Mouse (Mus musculus) cerebral cortex, adult 2 months (tissue): Measurements from ENCODE around the gene Pmepa1.

ENCODE experiments used
- WGBS: fragments of 180-500 bp; shearing (Covaris S2); methylation state at CpG from one replicate; pipeline ENCODE4 v1.1.7; 2018; 5-methylcytosine and 5-hydroxymethylcytosine counted together

Gene Pmepa1

DNA sequence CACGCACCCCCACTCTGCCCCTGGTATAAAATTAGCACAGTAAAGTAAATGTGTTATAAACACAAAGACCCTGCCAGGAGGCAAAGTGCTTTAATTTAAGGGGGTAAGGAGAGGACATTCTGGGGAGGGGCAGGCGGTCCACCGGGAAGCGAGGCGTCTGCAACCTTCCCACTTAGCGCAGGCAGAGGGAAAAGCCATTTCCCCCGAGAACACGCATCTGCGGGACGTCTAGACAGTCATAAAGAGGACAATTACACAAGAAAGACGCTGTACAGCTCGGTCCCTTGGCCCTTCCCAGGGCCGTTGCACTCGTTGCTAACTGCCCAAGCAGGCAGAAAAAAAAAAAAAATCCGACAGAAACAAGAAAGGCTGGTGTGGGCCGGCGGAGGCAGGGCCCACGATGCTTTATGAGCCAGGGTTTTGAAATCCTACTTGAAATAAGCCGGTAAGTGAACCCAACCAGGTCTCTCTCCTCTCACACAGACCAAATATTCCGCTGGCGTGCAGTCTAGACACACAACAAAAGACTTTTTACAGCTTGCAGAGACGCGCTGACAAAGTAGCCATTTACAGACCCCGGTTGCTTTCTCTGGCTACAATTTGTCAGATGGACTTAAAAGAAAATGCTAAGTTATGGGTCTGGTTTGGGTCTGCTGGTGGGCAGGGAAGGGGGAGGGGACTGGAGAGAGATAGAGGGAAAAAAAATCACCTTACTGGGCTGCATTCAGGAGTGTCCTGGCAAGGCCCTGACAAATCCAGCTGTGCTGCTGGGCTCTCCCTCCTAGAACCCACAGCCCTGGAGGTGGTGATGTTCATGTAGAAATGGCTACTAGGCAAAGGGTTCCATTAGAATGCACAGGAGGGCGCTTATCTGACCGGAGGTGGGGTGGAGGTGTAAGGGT is 22.3 kb downstream of the Pmepa1 start:
- WGBS = 35% methylated on average over 26 of the region's 26 CpGs

DNA sequence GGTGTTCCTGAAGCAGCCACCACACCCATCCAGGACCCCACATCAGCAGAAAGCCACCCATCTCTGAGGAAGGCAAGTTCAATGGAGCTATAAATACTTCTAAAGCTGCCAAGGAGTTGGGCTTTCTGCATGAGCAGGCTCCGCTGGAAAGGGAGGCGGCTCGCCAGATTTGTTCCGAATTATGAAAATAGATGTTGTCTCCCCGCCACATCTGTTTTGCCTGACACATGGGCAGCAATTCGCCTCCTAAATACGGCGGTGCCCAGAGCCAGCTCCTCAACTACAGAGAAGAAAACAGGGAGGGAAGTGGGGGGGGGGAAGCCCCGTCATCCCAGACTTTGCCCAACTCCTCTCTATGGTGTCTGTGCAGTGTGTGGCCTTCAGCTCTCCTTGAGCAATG is 24.7 kb downstream of the Pmepa1 start:
- WGBS = 20% methylated on average over 9 of the region's 9 CpGs

DNA sequence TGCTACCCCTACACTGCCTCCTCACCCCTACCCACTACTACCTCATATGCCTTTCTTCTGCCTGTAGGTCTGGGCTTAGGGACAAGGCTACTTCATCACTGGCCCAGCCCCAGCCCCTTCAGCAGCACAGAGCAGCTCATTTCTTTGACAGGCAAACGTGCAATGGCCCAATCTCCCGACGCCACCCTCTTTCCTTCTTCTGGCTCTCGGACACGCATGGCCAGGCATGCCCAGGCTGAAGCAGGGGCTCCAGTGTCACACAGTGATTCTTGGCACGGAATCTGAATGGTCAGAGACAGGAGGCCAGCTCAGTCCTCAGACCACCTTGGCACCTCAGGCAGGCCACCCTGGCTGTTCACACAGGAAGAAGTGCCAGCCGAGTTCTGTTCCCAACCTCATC is 25.2 kb downstream of the Pmepa1 start:
- 44% methylated on average over 7 of the region's 7 CpGs for WGBS

DNA sequence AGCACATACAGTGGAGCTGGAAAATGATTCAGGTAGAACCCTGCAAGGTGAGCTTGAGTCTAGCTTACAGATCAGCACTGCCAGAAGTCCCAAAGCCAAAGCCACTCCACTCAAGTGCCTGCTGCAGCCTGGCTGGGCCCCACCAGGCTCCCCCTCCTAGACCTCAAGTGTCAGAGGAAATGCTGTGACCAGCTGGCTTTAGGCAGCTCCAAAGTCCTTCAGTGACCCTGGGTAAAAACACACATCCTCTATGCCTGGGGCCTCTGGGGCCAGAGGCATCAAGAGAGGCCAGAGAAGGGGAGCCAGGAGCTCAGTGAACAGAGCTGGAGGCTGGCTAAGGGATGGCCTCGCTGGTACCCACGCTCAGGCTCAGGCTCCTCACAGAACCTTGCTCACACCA is 25.9 kb downstream of the Pmepa1 start:
- 71% methylated on average over 2 of the region's 2 CpGs for WGBS

DNA sequence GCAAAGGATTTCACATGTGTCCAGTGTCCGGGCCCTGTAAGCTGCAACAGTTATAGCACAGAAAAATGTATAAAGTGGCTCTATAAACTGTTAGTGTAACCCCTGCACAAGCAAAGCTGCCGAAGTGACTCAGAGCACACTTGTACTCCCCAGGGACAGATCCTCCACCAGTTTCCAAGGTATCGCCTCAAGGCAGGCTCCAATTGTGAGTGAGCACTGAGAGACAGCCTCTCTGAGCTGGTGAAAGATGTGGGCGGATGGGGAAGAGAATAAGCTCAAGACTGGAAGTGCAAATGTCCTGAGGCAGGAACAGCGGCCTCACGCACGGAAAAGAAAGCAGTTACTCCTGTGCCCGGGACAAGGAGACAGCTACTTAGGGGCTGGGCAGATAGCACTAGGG is 26.4 kb downstream of the Pmepa1 start:
- 50% methylated on average over 8 of the region's 8 CpGs for WGBS

DNA sequence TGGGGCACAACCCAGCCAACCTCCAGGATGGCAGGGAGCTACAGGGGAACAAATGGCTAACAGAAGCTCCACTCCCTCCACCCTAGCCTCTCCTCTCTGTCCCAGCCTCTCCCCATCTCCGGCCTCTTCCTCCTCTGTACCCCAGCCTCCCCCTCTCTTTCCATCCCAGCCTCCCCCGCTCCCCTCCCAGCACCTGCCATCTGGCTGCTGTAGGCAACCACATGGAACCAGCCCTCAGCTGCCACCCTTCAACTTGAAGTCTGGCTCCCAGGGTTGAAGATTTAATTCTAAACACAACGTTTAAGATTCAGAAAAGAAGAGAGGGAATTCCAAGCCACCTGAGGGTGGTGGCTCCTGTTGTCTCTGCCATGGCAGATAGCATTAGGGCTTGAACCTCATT is 26.9 kb downstream of the Pmepa1 start:
- 27% methylated on average over 3 of the region's 3 CpGs for WGBS

DNA sequence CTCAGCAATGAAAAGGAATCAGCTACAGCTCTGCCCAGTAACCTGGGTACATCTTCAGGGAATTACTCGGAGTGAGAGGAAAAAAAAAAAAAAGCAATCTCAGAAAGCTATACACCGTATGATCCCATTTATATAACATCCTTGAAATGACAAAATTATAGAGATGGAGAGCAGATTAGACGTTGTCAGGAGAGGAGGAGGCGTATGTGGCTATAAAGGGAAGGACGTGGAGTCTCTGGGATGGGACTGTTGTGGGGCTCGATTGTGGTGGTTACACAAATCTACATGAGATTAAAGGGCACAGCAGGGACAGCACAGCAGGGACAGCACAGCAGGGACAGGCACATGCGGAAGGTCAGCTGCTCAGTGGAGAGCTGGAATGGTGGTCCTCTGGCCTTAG is 27.5 kb downstream of the Pmepa1 start:
- WGBS = 51% methylated on average over 7 of the region's 7 CpGs

DNA sequence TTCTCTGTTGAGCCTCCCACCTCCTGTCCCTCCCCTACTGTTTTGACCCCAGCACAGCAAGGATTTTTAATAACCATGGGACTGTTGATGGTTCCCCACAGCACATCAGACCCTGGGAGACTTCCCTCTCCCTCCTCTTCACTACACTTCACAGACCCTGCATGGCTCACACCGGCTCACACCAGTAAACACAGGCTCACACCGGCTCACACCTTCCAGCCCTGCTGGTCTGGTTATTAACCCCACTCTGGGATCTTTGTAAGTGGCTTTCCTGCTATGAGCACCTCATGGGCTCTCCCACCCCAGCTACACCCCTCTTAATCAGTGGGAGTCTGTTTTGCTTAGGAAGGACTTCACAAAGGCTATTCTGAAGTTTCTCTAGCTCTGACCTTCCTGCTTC is 28.4 kb downstream of the Pmepa1 start:
- 72% methylated on average over 2 of the region's 2 CpGs for WGBS

DNA sequence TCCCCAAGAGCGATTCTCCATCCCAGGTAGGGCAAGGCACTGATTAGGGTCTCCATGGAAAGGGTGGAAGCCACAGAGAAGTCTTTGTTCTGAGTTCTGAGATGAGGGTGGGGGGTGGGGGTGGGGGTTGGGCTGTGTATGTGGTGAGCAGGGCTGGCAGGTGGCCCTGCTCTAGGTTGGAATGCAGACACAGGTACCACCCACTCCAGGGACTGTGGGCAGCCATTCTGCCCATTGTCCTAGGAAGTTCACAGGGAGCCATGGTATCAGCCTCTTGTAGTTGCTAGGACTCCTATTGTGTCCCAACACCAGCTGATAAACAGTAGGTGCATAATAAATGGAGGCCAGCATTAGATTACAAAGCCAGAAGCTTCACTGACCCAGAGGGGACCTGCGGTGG is 29.1 kb downstream of the Pmepa1 start:
- 63% methylated on average over 2 of the region's 2 CpGs for WGBS

DNA sequence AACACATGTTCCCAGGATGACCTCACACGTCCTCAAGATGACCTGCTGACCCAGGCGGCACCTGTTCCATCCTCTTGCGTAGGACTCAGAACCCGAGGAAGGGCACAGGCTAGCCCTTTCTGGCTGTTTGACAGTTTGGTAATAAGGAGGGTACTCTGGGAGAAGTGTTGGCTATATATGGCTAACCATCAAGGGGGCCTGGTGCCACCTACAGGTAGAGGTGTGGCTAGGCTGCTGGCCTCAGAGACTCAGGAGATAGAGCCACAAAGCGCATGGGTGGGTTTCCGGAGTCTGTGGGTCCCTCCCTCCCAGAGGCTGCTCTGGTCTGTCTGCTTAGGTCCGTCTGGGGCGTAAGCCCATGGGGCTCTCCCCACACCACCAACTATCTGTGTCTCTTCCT is 29.6 kb downstream of the Pmepa1 start:
- 89% methylated on average over 8 of the region's 8 CpGs for WGBS

DNA sequence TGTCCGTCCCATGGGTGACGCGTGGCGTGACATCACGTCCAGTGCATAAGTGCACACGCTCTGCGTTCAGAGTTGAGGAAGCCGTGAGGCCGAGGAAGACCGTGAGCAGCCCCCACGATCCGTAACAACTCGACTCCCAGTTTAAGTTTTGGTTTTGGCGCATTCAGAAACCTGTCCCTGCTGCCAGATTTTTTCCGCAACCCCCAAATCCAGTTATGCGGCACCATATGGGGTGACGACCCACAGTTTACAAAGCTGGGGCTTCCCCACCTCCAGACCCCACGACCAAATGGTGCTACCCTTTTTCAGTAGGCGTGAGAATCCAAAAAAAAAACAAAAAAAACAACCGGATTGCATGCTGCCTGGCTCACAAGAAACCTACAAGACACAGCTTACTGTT is 31.1 kb downstream of the Pmepa1 start:
- 54% methylated on average over 20 of the region's 20 CpGs for WGBS

DNA sequence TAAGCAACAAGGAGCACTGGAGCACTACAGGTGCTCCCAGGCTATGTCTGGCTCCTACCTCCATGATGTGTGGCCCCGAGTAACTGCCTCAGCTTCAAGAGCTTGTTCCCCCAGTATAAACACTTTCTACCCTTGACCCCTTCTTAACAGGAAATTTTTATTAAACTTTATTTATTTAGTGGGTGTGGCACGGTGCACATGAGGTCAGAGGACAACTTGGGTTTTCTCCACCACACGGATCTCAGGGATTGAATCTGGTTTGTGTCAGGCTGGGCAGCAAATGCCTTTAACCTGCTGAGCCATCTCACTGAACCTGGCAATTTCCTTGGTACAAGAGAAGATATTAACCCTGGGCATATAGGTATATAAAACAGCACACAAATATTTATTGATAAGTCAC is 32.2 kb downstream of the Pmepa1 start:
- WGBS = 82% methylated on average over 3 of the region's 3 CpGs

DNA sequence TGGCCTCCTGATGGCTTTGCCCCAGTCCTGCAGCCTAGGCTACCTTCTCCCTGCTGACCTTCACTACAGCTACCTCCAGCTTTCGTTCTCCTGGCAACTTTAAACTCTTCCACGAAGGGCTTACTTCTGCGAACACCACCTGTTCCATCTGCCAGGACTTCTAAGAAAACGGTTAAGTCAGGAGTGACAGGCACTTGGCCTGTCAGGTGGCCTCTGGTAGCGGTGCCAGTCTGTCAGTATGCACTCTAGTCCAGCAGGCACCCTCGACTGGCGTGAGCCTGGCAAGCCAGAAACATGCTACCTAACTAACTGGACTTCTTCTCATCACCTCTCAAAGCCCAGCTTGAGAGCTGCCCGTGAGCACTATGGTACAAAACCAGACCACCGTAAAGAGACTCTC is 32.7 kb downstream of the Pmepa1 start:
- WGBS = 66% methylated on average over 9 of the region's 9 CpGs

DNA sequence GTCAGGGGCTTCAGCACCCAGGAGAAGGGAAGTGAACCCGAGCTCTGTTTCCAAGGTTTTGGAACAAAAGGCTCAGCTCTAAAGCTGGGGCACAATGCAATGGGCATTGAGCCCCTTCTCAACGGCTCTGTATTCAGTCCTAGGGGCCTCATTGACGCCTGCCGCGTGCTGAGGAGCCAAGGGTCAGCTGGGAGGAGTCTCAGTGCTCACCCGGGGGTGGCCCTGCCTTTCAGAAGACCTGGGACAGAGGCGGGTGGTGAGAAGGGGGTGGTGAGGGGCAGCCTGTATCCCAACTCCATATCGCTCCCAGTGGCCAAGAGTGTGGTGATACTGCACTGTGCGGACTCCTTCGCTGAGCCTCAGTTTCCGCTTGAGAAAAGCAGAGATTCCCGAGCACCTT is 33.5 kb downstream of the Pmepa1 start:
- 58% methylated on average over 12 of the region's 12 CpGs for WGBS

DNA sequence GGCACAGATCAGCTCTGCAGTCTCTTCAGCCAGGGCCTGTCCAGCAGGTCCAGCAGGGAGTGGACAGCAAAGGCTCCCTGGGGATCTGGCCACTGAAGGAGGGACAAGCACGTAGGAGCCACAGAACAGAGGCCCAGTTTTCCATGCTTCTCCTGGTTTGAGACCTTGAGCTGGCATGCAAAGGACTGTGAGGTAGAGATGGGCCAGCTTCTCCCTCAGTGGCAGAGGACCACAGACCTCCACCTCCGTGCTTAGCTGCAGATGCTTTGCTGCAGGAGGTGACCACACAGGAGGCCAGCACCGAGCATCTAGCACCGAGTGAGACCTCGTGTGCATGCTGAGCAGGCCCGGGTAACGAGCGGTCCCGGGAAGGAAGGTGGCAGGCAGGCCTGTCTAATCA is 35.6 kb downstream of the Pmepa1 start:
- WGBS = 71% methylated on average over 9 of the region's 9 CpGs

DNA sequence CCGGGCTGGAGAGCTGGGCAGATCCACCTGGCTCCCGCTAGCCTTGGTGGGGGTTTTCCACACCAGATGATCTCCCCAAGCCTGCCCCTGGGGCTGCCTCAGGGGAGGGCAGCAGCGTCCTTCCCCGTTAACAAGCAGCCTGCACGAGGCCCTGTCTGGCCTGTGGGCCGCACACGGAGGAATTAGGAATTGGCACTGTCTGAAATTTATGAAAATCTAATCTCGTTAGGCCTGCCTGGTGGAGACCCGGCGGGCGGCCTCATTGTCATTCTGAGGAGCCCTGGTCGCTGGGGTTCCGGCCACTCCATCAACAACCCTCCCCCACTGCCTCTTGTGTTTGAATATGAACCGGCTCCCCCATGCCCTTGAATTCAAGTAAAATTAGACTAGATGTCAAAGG is 37.8 kb downstream of the Pmepa1 start:
- WGBS = 64% methylated on average over 14 of the region's 14 CpGs

DNA sequence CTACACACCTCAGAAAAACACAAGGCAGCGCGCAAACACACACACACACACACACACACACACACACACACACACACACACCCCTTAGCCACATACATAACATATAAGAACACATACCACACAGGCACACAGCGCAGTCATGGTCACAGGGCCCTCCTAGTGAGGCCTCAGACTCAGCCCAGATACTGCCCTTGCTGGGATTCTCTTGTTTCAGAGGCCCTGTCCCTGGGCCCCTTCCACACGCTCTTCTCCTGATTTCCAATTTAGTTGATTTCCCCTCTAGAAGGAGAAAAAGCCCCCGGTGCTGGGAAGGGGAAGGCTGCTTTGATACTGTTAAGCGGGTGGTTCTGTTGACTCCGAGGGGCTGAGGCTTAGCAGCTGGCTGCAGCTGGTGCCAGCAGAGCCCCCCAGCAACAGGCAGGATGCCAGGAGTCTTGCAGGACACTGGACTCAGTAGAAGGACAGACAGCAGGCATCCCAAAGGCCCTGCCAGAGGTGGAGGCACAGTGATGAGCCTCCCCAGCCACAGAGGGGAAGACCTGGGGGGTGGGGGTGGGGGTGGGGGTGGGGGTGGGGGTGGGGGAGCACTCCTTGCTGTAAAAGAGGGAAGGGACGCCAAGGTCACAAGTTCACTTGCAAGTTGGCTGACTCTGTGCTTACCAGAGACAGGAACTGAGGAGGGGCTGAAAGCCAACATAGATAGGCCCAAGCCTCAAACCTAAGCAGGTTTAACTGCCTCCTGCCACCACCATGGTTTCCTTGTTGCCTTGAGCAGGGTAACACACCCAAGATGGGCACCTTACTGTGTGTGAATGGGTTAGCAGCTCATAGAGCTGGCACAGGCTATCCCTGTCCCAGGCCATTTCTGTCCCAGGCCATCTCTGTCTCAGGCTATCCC is 40.6 kb downstream of the Pmepa1 start:
- WGBS = 69% methylated on average over 8 of the region's 8 CpGs

DNA sequence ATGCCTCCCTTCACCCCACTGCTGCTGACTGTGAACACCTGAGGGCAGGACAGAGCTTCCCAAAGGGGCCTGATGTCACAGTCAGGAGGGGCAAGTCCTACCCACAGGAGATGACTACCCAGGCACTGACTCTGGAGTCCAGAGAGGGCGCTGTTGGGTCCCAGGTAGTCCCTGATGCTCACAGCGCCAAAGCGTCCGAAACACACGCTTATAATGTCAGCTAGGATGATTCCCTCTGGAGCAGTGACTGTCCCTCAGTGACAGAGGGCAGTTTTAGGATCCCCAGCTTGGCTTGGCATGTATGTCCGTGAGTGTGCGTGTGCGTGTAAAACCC is 43.6 kb downstream of the Pmepa1 start:
- whole genome bisulfite sequencing = 85% methylated on average over 8 of the region's 8 CpGs

DNA sequence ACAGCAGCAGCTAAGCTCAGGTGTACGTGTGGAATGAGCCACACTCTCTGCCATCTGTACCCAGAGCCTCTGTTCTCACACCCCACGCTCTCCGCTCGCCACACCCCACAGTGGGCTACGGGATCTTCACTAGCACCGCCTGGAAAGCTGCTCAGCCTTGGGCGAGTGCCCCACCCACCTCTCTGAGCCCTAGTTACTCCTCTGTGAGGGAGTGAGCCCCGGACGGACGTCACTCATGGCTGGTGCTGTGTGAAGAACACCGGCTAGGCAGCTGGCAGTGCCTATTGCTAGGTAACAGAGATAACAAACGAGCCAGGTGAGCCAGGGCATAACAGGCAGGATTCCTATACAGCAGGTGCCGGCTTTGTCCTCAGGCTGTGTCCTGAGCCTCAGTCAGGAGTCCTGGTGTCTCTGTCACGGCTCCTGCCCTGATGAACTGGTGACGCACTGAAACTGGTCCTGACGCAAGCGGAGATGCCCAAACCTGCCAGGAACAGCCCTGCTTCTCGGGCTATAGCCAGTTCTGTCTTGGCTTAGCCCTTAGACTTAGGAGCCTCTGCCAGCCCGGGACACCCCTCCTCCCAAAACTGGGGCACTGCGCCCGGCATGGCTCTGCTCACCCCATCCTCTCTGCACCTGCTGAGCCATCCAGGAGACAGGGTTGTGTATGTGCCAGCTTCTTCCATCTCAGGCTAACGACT is 44.1 kb downstream of the Pmepa1 start:
- 54% methylated on average over 22 of the region's 22 CpGs for WGBS

DNA sequence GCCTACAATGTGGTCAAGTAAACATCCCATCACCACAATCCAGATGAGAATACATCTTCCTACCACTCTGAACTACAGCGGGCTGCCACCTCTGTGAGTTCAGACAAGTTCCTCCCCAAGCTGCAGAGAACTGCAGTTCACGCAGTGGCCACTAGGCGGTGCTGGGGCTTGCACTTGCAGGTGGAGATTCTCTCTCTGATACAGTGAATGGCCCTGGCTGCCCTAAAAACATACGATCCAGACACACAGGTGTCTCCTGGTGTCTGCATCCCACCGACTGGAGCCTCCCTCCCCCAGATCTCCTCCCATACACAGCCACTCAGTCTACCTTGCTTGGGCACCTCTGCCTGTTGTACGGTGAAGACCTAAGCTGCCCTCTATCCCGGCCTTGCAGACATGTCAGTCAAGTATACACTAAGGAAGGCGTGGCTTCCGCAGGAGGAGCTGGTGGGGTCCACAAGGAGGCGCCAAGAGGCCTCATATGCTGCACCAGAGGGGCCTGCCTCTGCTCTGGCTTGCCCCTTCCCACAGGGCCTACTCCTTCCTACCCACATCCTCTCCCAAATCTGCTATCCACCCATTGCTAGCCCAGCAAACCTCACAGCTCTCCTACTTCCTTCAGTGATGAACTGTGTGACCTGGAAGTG is 46.6 kb downstream of the Pmepa1 start:
- 16% methylated on average over 10 of the region's 10 CpGs for WGBS

DNA sequence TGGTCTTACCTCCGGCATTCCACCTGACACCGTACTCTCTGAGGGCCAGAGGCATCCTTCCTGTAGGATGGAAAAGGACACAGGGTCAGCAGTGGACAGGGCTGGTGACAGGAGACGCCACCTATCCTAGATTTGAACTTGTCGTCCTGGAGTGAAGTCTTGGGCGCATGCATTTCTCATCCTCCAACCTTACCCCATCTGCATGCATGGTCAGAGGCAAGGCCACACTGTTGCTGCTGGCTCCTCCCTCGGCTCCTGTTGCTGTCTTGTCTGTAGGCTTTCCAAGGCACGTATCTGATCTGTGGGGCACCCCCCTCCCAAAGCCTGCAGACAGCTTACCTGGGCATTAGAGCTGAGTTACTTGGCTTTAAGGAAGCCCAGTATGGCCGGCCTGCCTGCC is 47.8 kb downstream of the Pmepa1 start:
- WGBS = 95% methylated on average over 8 of the region's 8 CpGs

DNA sequence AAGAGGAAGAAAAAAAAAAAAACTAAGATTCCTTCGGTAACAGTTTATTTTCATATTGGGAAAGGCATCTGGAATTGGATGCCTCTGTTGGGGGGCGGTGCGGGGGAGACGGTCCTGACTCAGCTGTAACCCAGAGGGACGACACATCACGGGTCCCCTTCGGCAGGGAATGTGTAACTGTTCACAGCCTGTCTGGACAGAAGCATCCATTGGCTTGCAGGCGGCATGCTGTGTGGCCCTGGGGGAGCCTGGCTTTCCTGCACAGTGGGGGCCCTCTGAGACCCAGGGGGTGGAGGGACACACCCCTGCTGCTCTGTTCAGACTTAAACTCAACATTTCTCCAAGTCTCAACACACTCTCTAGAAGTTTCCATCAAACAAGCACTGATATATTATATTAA is 49.5 kb downstream of the Pmepa1 start:
- 84% methylated on average over 8 of the region's 8 CpGs for WGBS
